Mouse (Mus musculus) spleen, adult 2 months (tissue): ENCODE data around the gene Rp9. TPM values are rescaled to one million over a fixed set of nuclear protein-coding genes. Genes with fewer than 3 reads are reported as not detected.

Experiments
- DNase-seq, 2 experiments: peaks; one replicate each; pipeline versions ENCODE4 v3.0.0 to v3.0.0-alpha.2; 2012 to 2021; ENCODE audit warnings: low spot score in 2 of 2, low read depth in 1 of 2
- H3K27ac ChIP-seq: fragments of 200-500 bp; 2 replicates; pipeline ENCODE4 v1.5.1; 2012; ENCODE audit warnings: low read length, inconsistent platforms; ENCODE audit not compliant: insufficient read depth
- H3K27me3 ChIP-seq: fragments of 200-500 bp; 2 replicates; pipeline ENCODE4 v1.6.1; 2012; ENCODE audit warnings: mild to moderate bottlenecking, moderate library complexity, low read length, inconsistent platforms; ENCODE audit not compliant: control insufficient read depth, insufficient read depth
- H3K36me3 ChIP-seq: fragments of 200-500 bp; 2 replicates; pipeline ENCODE4 v1.6.1; 2012; ENCODE audit warnings: mild to moderate bottlenecking, low read length, inconsistent platforms; ENCODE audit not compliant: control insufficient read depth, insufficient read depth
- H3K4me1 ChIP-seq: fragments of 200-500 bp; 2 replicates; pipeline ENCODE4 v1.6.1; 2011; ENCODE audit warnings: inconsistent platforms; ENCODE audit not compliant: control insufficient read depth, insufficient read depth, insufficient read length
- H3K4me3 ChIP-seq: fragments of 200-500 bp; 2 replicates; pipeline ENCODE4 v1.5.1; 2011; ENCODE audit warnings: mild to moderate bottlenecking, inconsistent platforms; ENCODE audit not compliant: insufficient read depth, insufficient read length; ENCODE audit errors: extremely low read depth
- CTCF ChIP-seq: fragments of 200-500 bp; IDR thresholded peaks from 2 replicates; pipeline ENCODE4 v1.5.1; 2011; ENCODE audit warnings: mild to moderate bottlenecking, inconsistent platforms; ENCODE audit not compliant: insufficient read depth, insufficient read length, insufficient replicate concordance; ENCODE audit errors: extremely low read depth
- POLR2A ChIP-seq: fragments of 200-500 bp; IDR thresholded peaks from 2 replicates; pipeline ENCODE4 v1.6.1; 2011; ENCODE audit warnings: low read depth, low read length, inconsistent platforms
- WGBS: fragments of 180-500 bp; shearing (Covaris S2); methylation state at CpG from one replicate; pipeline ENCODE4 v1.1.7; 2018; 5-methylcytosine and 5-hydroxymethylcytosine counted together
- polyA plus RNA-seq: library from polyadenylated mRNA; depleted of rRNA; stranded (reverse); fragments of >200 nt; gene quantifications from 2 replicates; pipeline ENCODE4 v1.2.3, GENCODE M21; 2012; rRNA removed

Rp9 gene
- 64.8 and 122 TPM in 2 replicates for polyA plus RNA-seq

DNA sequence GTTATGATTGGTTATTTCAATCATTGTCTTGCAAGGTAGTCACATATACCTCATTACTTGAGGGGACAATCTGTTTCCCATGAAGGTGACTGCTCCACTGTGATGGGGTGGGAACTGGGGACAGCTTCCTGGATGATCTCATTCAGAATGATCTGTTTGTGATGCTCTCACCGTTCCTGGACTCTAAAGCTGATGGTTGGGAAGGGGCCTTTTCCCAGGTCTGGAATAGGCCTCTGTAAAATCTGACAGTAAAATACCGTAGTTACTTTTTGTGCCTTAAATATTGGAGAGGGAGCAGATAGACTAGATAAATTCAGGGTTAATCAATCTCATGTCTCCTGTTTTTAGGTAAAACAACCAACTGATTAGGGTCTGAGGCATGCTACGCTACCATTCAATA lies at the start of gene Rp9:
Gene Rp9, minus strand, starts transcription at position 101 of the 400 bp plus-strand sequence.
- Histone ChIP-seq H3K4me1 (peaks cover 2% of the 10 kb centered on the region; the same call in 1 of the 2 replicates), H3K36me3 (peaks cover 3% of the 10 kb centered on the region; the same call in 1 of the 2 replicates), H3K27ac (peak within 1 kb of the TSS; percentile 45), H3K27me3 (no peaks in the 10 kb centered on the region), H3K4me3 (peak within 1 kb of the TSS; percentile 50; the same call in 1 of the 2 replicates)
- 94% methylated on average over 3 of the region's 3 CpGs for WGBS
- TF ChIP-seq POLR2A, result no peak
- TF ChIP-seq CTCF, result no peak
- DNase-seq, result no peak

- Histone ChIP-seq H3K36me3 (no peaks in the 10 kb centered on the region; the same call in 1 of the 2 replicates), H3K4me1 (no peaks in the 10 kb centered on the region), H3K27me3 (no peaks in the 10 kb centered on the region), H3K4me3 (no peak overlapping the region), H3K27ac (no peak overlapping the region)
- WGBS, result 95% methylated on average over 3 of the region's 3 CpGs
- TF ChIP-seq POLR2A, result no peak
- TF ChIP-seq CTCF, result peak; percentile 63; the same call in 1 of the 2 replicates
- peak in 1 of 2 experiments; percentile 23 for DNase-seq
Observed at GRCm38 (mm10) chr9:22518394-22519041, 49.0 kb upstream of the Rp9 start.

DNA sequence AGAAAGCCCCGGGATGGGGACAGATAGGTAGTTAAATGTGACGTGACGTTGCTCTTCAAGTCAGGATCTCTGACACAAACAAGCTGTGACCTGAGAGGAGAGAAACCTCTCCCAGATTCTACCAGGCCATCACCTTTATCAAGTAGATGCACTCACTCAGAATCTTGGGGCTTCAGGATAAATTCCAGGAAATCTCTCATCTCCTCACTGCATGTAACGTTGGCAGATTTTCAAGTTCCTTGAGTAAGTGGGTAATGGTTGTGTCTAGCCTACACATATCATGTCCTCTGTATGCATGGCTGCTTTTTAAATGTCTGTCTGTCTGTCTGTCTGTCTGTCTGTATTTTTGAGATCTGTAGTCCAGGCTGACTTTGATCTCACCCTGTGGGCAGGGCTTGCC lies 45.5 kb upstream of the Rp9 start:
- Histone ChIP-seq H3K36me3 (no peaks in the 10 kb centered on the region; the same call in 1 of the 2 replicates), H3K27ac (no peak overlapping the region), H3K4me1 (no peaks in the 10 kb centered on the region), H3K4me3 (no peak overlapping the region), H3K27me3 (no peaks in the 10 kb centered on the region)
- 89% methylated on average over 4 of the region's 4 CpGs for WGBS
- no peak for DNase-seq
- TF ChIP-seq POLR2A, result no peak
- no peak for TF ChIP-seq CTCF

GRCm38 (mm10) chr9:22505574-22505973 lies 36.0 kb upstream of the Rp9 start:
- Histone ChIP-seq H3K36me3 (no peaks in the 10 kb centered on the region), H3K27ac (no peak overlapping the region), H3K27me3 (no peaks in the 10 kb centered on the region), H3K4me1 (no peaks in the 10 kb centered on the region), H3K4me3 (no peak overlapping the region)
- no peak for DNase-seq
- TF ChIP-seq CTCF, result no peak
- no peak for TF ChIP-seq POLR2A
- WGBS, result 94% methylated on average over 2 of the region's 2 CpGs

GRCm38 (mm10) chr9:22503581-22503980 lies 34.0 kb upstream of the Rp9 start:
- no peaks in the 10 kb centered on the region for H3K4me1 ChIP-seq
- no peak overlapping the region for H3K4me3 ChIP-seq
- no peaks in the 10 kb centered on the region for H3K27me3 ChIP-seq
- no peak for TF ChIP-seq CTCF
- TF ChIP-seq POLR2A, result no peak
- WGBS, result 95% methylated on average over 5 of the region's 5 CpGs
- H3K27ac ChIP-seq, result no peak overlapping the region
- no peaks in the 10 kb centered on the region for H3K36me3 ChIP-seq
- DNase-seq, result no peak

GRCm38 (mm10) chr9:22502972-22503371 lies 33.4 kb upstream of the Rp9 start:
- Histone ChIP-seq H3K4me3 (no peak overlapping the region), H3K27ac (no peak overlapping the region), H3K4me1 (no peaks in the 10 kb centered on the region), H3K36me3 (no peaks in the 10 kb centered on the region; the same call in 1 of the 2 replicates), H3K27me3 (no peaks in the 10 kb centered on the region)
- WGBS, result 91% methylated on average over 2 of the region's 2 CpGs
- no peak for DNase-seq
- TF ChIP-seq CTCF (no peak), POLR2A (no peak)
